Mouse (Mus musculus): ENCODE data around the gene Mul1. TPM values are rescaled to one million over a fixed set of nuclear protein-coding genes. Genes with fewer than 3 reads are reported as not detected.
"Not testable (repeated sequence)": the region's sequence is repeated elsewhere in the genome, so short reads cannot be mapped to it uniquely, and the experiment has no call there.

Mul1 gene
- polyA plus RNA-seq, 1 experiment from 2014 or later, result 18.3 TPM

- no peak overlapping the region for H3K4me2 ChIP-seq (ENCODE audit: low read length)
- H3K27ac ChIP-seq (ENCODE audit: low read length), result no peak overlapping the region
- no peak for ATAC-seq
- no peaks in the 10 kb centered on the region for H3K9me3 ChIP-seq (replicated peaks; ENCODE audit: control insufficient read depth, low read length, poor library complexity, severe bottlenecking)
- WGBS, result 64% methylated on average over 7 of the region's 7 CpGs
- H3K4me1 ChIP-seq (ENCODE audit: control insufficient read depth, insufficient read depth, low read length), result peaks cover 4% of the 10 kb centered on the region
- no peaks in the 10 kb centered on the region for H3K36me3 ChIP-seq (ENCODE audit: control insufficient read depth, insufficient read depth, low read length)
- 0 out of 2 replicates have a peak, but pooled peaks cover 3% of the 10 kb centered on the region for H3K27me3 ChIP-seq (ENCODE audit: control insufficient read depth, insufficient read depth, low read depth, low read length)
- H3K9ac ChIP-seq (ENCODE audit: low read depth, low read length), result no peak overlapping the region
- H3K4me3 ChIP-seq (ENCODE audit: low read depth, low read length), result no peak overlapping the region
Measured at GRCm38 (mm10) chr4:138411504-138412121, 22.9 kb upstream of the Mul1 start.

- Histone ChIP-seq H3K4me1 (ENCODE audit: control insufficient read depth, insufficient read depth, low read length) (peaks cover 17% of the 10 kb centered on the region), H3K4me2 (ENCODE audit: low read length) (no peak overlapping the region)
- ATAC-seq, result no peak
Measured at GRCm38 (mm10) chr4:138414725-138415124, 19.7 kb upstream of the Mul1 start.

DNA sequence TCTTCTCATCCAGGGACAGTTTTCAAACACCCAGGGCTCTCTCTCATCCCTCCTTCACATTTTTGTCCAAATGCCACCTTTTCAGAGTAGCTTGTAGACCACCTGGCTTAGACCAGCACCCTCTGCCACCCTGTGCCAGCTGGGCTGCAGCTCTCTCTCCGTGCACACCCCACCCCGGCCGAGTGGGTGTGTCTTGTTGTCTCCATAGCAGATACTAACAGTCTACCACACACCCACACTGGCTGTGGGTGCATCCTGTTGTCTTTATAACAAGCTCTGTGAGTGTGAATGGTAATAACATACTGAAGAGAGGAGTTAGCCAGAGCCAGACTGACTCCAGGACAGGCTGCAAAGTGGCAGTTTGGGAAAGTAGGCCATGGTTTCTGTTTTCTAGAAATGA, 18.5 kb upstream of the Mul1 start:
- no peak overlapping the region for H3K4me3 ChIP-seq (ENCODE audit: low read depth, low read length)
- no peaks in the 10 kb centered on the region for H3K9me3 ChIP-seq (replicated peaks; ENCODE audit: control insufficient read depth, low read length, poor library complexity, severe bottlenecking)
- WGBS, result 72% methylated on average over 3 of the region's 3 CpGs
- no peak for ATAC-seq
- H3K36me3 ChIP-seq (ENCODE audit: control insufficient read depth, insufficient read depth, low read length), result no peaks in the 10 kb centered on the region
- no peaks in the 10 kb centered on the region for H3K27me3 ChIP-seq (ENCODE audit: control insufficient read depth, insufficient read depth, low read depth, low read length)
- H3K27ac ChIP-seq (ENCODE audit: low read length), result no peak overlapping the region
- no peak overlapping the region for H3K9ac ChIP-seq (ENCODE audit: low read depth, low read length)
- H3K4me1 ChIP-seq (ENCODE audit: control insufficient read depth, insufficient read depth, low read length), result peaks cover 17% of the 10 kb centered on the region
- H3K4me2 ChIP-seq (ENCODE audit: low read length), result no peak overlapping the region

More at GRCm38 (mm10) chr4:138414725-138415124, 19.7 kb upstream of the Mul1 start:
- peak overlapping the region; percentile 1; the same call in 1 of the 2 replicates for H3K9ac ChIP-seq (ENCODE audit: low read depth, low read length)
- H3K36me3 ChIP-seq (ENCODE audit: control insufficient read depth, insufficient read depth, low read length), result no peaks in the 10 kb centered on the region
- H3K9me3 ChIP-seq (replicated peaks; ENCODE audit: control insufficient read depth, low read length, poor library complexity, severe bottlenecking), result no peaks in the 10 kb centered on the region
- peak overlapping the region; percentile 69 for H3K27ac ChIP-seq (ENCODE audit: low read length)
- H3K27me3 ChIP-seq (ENCODE audit: control insufficient read depth, insufficient read depth, low read depth, low read length), result no peaks in the 10 kb centered on the region
- 21% methylated on average over 6 of the region's 6 CpGs for WGBS
- H3K4me3 ChIP-seq (ENCODE audit: low read depth, low read length), result no peak overlapping the region

DNA sequence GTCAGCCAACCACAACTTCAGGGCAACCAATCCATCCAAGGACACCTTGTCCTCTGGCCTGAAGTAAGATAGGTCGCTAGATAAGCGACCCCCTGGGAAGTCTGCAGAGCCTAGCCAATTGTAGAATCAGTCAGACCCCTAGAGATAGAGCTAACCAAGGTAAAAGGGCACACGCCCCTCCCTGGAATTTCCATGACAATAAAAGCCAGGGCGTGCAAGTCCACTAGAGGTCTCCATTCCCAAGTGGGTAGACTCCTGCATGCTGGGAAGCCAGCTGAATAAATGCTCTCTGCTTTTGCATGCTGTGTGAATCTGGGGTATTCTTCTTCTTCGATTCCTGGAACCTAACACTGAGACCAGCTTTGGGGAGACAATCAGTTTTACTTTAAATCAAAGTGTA, 18.1 kb upstream of the Mul1 start:
- WGBS, result 51% methylated on average over 5 of the region's 5 CpGs
- H3K36me3 ChIP-seq (ENCODE audit: control insufficient read depth, insufficient read depth, low read length), result no peaks in the 10 kb centered on the region
- peaks cover 17% of the 10 kb centered on the region for H3K4me1 ChIP-seq (ENCODE audit: control insufficient read depth, insufficient read depth, low read length)
- no peak for ATAC-seq
- no peak overlapping the region for H3K4me3 ChIP-seq (ENCODE audit: low read depth, low read length)
- no peak overlapping the region for H3K27ac ChIP-seq (ENCODE audit: low read length)
- no peak overlapping the region for H3K9ac ChIP-seq (ENCODE audit: low read depth, low read length)
- H3K4me2 ChIP-seq (ENCODE audit: low read length), result no peak overlapping the region
- no peaks in the 10 kb centered on the region for H3K27me3 ChIP-seq (ENCODE audit: control insufficient read depth, insufficient read depth, low read depth, low read length)
- H3K9me3 ChIP-seq (replicated peaks; ENCODE audit: control insufficient read depth, low read length, poor library complexity, severe bottlenecking), result no peaks in the 10 kb centered on the region

- peaks cover 17% of the 10 kb centered on the region for H3K4me1 ChIP-seq (ENCODE audit: control insufficient read depth, insufficient read depth, low read length)
- no peak overlapping the region for H3K4me2 ChIP-seq (ENCODE audit: low read length)
- no peak overlapping the region for H3K4me3 ChIP-seq (ENCODE audit: low read depth, low read length)
- no peaks in the 10 kb centered on the region for H3K27me3 ChIP-seq (ENCODE audit: control insufficient read depth, insufficient read depth, low read depth, low read length)
- H3K9ac ChIP-seq (ENCODE audit: low read depth, low read length), result no peak overlapping the region
- H3K36me3 ChIP-seq (ENCODE audit: control insufficient read depth, insufficient read depth, low read length), result no peaks in the 10 kb centered on the region
- H3K9me3 ChIP-seq (replicated peaks; ENCODE audit: control insufficient read depth, low read length, poor library complexity, severe bottlenecking), result no peaks in the 10 kb centered on the region
- no peak; the same call in 1 of the 2 replicates for ATAC-seq
- WGBS, result 88% methylated on average over 4 of the region's 4 CpGs
- H3K27ac ChIP-seq (ENCODE audit: low read length), result peak overlapping the region; percentile 66
Measured at GRCm38 (mm10) chr4:138417882-138418281, 16.6 kb upstream of the Mul1 start.

DNA sequence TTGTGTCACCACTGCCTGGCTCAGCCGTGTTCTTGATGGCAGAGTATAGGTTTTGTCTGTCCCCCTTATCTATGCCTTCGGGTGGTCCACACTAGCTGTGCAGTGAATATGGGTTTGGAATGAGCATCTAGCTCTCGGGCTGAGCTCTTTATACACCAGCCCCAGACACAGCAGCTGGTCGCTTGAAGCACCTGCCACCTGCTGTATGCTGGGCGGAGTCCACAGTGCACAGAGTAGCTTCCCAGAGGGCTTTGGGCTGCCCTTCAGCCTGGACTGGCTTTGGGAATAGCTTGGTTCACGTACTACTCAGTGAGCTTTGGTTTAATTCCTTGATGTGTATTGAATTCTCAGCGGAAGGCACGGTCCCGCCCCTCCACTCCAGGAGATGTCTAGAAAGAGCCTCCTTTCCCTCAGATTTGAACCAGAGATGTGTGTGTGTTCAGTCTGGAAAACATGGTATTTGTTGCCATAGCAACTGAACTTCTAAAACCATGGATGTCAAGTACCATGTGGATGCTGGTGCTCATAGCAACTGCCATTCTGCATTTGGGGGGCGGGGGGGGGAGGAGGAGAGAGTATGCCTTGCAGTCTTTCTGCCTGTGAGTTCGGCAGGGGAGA, 16.0 kb upstream of the Mul1 start:
- WGBS, result 38% methylated on average over 11 of the region's 11 CpGs
- H3K9me3 ChIP-seq (replicated peaks; ENCODE audit: control insufficient read depth, low read length, poor library complexity, severe bottlenecking), result no peaks in the 10 kb centered on the region
- no peaks in the 10 kb centered on the region for H3K36me3 ChIP-seq (ENCODE audit: control insufficient read depth, insufficient read depth, low read length)
- peak overlapping the region; percentile 3; the same call in 1 of the 2 replicates for H3K9ac ChIP-seq (ENCODE audit: low read depth, low read length)
- H3K4me1 ChIP-seq (ENCODE audit: control insufficient read depth, insufficient read depth, low read length), result peaks cover 17% of the 10 kb centered on the region
- peak overlapping the region; percentile 66 for H3K27ac ChIP-seq (ENCODE audit: low read length)
- no peaks in the 10 kb centered on the region for H3K27me3 ChIP-seq (ENCODE audit: control insufficient read depth, insufficient read depth, low read depth, low read length)
- ATAC-seq, result peak; percentile 77
- H3K4me3 ChIP-seq (ENCODE audit: low read depth, low read length), result no peak overlapping the region
- H3K4me2 ChIP-seq (ENCODE audit: low read length), result no peak overlapping the region

GRCm38 (mm10) chr4:138425028-138425427, 9.4 kb upstream of the Mul1 start:
- Histone ChIP-seq H3K4me2 (ENCODE audit: low read length) (no peak overlapping the region), H3K9ac (ENCODE audit: low read depth, low read length) (no peak overlapping the region)
- WGBS, result 81% methylated on average over 6 of the region's 6 CpGs

DNA sequence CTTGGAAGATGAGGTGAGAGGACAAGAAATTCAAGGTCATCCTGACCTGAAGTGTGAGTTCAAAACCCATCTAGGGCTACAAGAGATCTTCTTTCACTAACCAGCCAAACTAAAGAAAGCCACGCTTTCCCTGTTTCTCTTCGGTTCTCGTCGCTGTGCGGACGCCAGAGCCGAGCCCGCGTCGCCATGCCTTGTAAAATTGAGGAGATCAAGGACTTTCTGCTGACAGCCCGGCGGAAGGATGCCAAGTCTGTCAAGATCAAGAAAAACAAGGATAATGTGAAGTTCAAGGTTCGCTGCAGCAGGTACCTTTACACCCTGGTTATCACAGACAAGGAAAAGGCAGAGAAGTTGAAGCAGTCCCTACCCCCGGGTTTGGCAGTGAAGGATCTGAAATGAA, 8.9 kb upstream of the Mul1 start:
- not testable (repeated sequence) for H3K27me3 ChIP-seq (ENCODE audit: control insufficient read depth, insufficient read depth, low read depth, low read length); H3K4me2 ChIP-seq (ENCODE audit: low read length); H3K36me3 ChIP-seq (ENCODE audit: control insufficient read depth, insufficient read depth, low read length); H3K4me3 ChIP-seq (ENCODE audit: low read depth, low read length); ATAC-seq; H3K4me1 ChIP-seq (ENCODE audit: control insufficient read depth, insufficient read depth, low read length); H3K9me3 ChIP-seq (replicated peaks; ENCODE audit: control insufficient read depth, low read length, poor library complexity, severe bottlenecking); H3K27ac ChIP-seq (ENCODE audit: low read length); H3K9ac ChIP-seq (ENCODE audit: low read depth, low read length)
- 88% methylated on average over 14 of the region's 14 CpGs for WGBS

More at GRCm38 (mm10) chr4:138425028-138425427, 9.4 kb upstream of the Mul1 start:
- Histone ChIP-seq H3K36me3 (ENCODE audit: control insufficient read depth, insufficient read depth, low read length) (no peaks in the 10 kb centered on the region), H3K9me3 (replicated peaks; ENCODE audit: control insufficient read depth, low read length, poor library complexity, severe bottlenecking) (no peaks in the 10 kb centered on the region), H3K4me1 (ENCODE audit: control insufficient read depth, insufficient read depth, low read length) (no peaks in the 10 kb centered on the region), H3K4me3 (ENCODE audit: low read depth, low read length) (no peak overlapping the region), H3K27me3 (ENCODE audit: control insufficient read depth, insufficient read depth, low read depth, low read length) (peaks cover 4% of the 10 kb centered on the region), H3K27ac (ENCODE audit: low read length) (no peak overlapping the region)
- no peak for ATAC-seq

Data from midbrain, embryonic 16.5 days (tissue).